Mouse (Mus musculus) neural tube, embryonic 15.5 days (tissue): ENCODE measurements around the gene Fem1b. TPM values are rescaled to one million over a fixed set of nuclear protein-coding genes. Genes with fewer than 3 reads are reported as not detected.

Experiments
- ATAC-seq: fragments of 200-750 bp; cut with Nextera tagmentation; 2 replicates; pipeline ENCODE4 v1.8.0; 2017; ENCODE audit warnings: mild to moderate bottlenecking, moderate TSS enrichment, moderate library complexity; ENCODE audit not compliant: low FRiP score
- H3K27ac ChIP-seq: fragments of 300-500 bp; sonication (generic); replicated peaks from 2 replicates; pipeline ENCODE4 v1.5.1; 2015; ENCODE audit warnings: mild to moderate bottlenecking, inconsistent platforms
- H3K27me3 ChIP-seq: fragments of 300-500 bp; sonication (generic); replicated peaks from 2 replicates; pipeline ENCODE4 v1.6.1; 2015; ENCODE audit warnings: inconsistent platforms
- H3K36me3 ChIP-seq: fragments of 300-500 bp; sonication (generic); 2 replicates; pipeline ENCODE4 v1.6.1; 2015; ENCODE audit warnings: inconsistent platforms
- H3K4me1 ChIP-seq: fragments of 300-500 bp; sonication (generic); 2 replicates; pipeline ENCODE4 v1.6.1; 2015; ENCODE audit warnings: inconsistent platforms
- H3K4me2 ChIP-seq: fragments of 300-500 bp; sonication (generic); 2 replicates; pipeline ENCODE4 v1.6.1; 2015; ENCODE audit warnings: inconsistent platforms, mild to moderate bottlenecking, moderate library complexity
- H3K4me3 ChIP-seq: fragments of 300-500 bp; sonication (generic); replicated peaks from 2 replicates; pipeline ENCODE4 v1.5.1; 2015; ENCODE audit warnings: mild to moderate bottlenecking, inconsistent platforms
- H3K9ac ChIP-seq: fragments of 300-500 bp; sonication (generic); replicated peaks from 2 replicates; pipeline ENCODE4 v1.6.1; 2015; ENCODE audit warnings: mild to moderate bottlenecking, inconsistent platforms
- H3K9me3 ChIP-seq: fragments of 300-500 bp; sonication (generic); replicated peaks from 2 replicates; pipeline ENCODE4 v1.6.1; 2016; ENCODE audit warnings: inconsistent platforms
- WGBS: fragments of 180-500 bp; shearing (Covaris S2); methylation state at CpG from one replicate; pipeline ENCODE4 v1.1.7; 2015; ENCODE audit warnings: mixed read lengths; 5-methylcytosine and 5-hydroxymethylcytosine counted together
- polyA plus RNA-seq: library from polyadenylated mRNA; unstranded; fragments of >200 nt; fragmentation: Nextera tagmentation; extraction: Ambion mirVana; gene quantifications from 2 replicates; pipeline ENCODE4 v1.2.1, GENCODE M21; 2015

The Fem1b gene
- polyA plus RNA-seq, 1 experiment from 2014 or later: 45.4 TPM

DNA sequence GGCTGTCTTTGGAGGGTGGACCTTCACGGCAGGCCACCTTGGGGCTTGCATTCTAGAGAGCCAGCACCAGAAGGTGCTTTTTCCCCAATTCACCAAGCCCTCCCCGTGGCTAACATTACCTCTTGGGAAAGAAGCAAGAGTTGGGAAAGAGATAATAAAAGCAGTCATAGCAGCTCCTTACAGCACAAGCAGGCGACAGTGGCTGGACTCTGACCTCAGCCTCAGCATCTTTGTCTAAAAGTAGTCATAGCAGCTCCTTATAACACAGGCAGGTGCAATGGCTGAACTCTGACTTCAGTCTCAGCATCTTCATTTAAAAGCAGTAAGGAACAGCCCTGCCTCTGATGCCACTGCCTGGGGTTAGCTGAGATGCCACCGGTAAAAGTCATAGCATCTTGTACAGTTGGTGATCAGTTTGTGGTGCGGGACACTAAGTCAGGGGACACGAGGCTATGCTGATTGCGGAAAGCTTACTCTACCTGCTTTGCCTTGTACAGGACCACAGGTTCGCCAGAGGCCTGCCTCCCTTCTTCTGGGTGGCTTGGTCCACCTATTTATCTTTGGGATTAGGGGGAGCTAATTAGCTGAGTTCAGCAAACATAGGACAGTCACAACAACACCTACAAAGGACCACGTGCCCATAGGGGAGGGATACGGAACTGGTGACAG, 31.8 kb upstream of the Fem1b start:
- Histone ChIP-seq H3K4me1 (peaks cover 17% of the 10 kb centered on the region), H3K27ac (no peak overlapping the region), H3K9ac (no peak overlapping the region), H3K4me3 (no peak overlapping the region), H3K36me3 (no peaks in the 10 kb centered on the region), H3K4me2 (no peak overlapping the region), H3K9me3 (no peaks in the 10 kb centered on the region), H3K27me3 (no peaks in the 10 kb centered on the region)
- 85% methylated on average over 10 of the region's 10 CpGs for WGBS
- ATAC-seq: no peak

DNA sequence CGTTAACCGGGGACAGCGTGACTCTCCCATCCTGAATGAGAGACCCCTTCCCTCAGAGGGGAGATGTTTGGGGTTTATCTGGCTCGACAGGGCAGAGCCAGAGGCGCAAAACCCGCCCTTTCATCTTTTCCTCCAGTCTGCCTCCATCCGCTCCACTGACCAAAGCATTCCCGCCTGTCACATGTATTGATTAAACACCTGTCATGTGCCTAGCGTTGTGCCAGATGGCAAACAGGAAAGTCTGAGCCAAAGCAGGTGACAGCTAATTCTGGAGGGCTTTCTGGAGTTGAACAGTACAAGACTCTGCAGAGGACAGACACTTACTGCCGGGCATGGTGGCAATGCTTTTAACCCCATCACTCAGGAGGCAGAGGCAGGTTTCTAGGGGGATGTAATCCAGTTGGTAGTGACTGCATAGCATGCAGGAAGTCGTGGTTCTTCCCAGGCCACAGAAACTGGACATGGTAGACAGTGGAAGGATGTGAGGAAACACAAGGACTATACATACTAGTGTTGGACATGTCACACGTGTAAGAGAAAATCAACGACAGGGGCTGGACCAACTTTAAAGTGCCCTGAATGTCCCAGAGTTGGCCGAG, 27.5 kb upstream of the Fem1b start:
- Histone ChIP-seq H3K4me1 (peaks cover 11% of the 10 kb centered on the region), H3K4me3 (peak overlapping the region; percentile 66), H3K36me3 (no peaks in the 10 kb centered on the region), H3K27ac (peak overlapping the region; percentile 82), H3K9me3 (no peaks in the 10 kb centered on the region), H3K4me2 (peak overlapping the region; percentile 91), H3K9ac (peak overlapping the region; percentile 75), H3K27me3 (no peaks in the 10 kb centered on the region)
- ATAC-seq: peak; percentile 9
- 15% methylated on average over 14 of the region's 14 CpGs for WGBS

DNA sequence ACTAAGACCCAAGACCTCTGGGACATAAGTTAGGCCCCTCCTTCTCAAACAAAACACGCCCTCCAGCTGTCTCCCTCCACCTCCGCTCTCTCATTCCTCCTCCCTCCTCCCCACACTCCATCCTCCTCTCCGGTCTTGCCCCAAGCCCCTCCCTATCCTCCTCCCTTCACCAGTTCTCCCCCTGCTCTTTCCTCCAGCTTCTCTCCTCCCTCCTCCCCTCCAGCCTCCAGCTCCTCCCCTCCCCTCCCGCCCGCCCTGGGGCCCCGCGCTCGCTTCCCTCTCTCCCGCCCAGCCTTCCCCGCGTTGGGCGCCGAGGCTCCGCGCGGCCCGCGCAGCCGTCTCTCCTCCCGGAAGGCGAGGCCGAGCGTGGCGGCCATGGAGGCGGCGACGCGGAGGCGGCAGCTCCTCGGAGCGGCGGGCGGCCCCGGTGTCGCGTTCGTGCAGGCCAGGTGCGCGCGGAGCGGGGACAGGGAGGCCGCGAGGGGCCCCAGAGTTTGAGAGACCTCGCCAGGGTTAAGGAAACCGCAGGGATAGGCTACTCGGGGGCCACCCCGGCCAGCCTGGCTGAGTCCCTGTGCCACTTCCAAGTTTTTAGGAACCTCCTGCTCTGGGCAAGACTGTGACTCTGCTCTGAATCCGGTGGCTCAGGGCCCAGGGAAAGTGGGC, 26.9 kb upstream of the Fem1b start, which contains the start of gene Cln6:
TSS of gene Cln6 (plus strand) at position 280 of the 666 bp plus-strand sequence.
- Histone ChIP-seq H3K4me1 (peaks cover 11% of the 10 kb centered on the region), H3K4me3 (peak within 1 kb of the TSS; percentile 66), H3K4me2 (peak within 1 kb of the TSS; percentile 91), H3K36me3 (no peaks in the 10 kb centered on the region), H3K9me3 (no peaks in the 10 kb centered on the region), H3K27me3 (no peaks in the 10 kb centered on the region), H3K27ac (peak within 1 kb of the TSS; percentile 82), H3K9ac (peak within 1 kb of the TSS; percentile 75)
- ATAC-seq: peak; percentile 86
- WGBS: under 1% methylated on average over 38 of the region's 48 CpGs

DNA sequence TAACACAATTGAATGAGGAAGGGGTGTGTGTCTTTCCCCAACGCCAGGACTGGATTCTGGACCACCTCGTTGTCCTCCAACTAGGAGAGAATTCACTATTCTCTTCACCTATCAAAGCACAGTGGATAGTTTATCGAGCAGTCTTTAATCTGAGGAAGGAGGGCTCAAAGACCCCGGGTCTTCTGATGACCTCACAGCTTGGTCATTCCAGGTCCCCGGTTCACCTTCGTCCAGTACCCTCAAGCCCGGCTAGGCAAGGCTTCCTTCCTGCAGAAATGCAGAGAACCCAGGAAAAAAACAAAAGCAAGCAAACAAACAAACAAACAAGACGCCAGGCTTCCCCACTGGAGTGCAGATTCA, 26.4 kb upstream of the Fem1b start:
- H3K27me3 ChIP-seq: no peaks in the 10 kb centered on the region
- H3K36me3 ChIP-seq: no peaks in the 10 kb centered on the region
- H3K9ac ChIP-seq: no peak overlapping the region
- no peaks in the 10 kb centered on the region for H3K9me3 ChIP-seq
- H3K4me1 ChIP-seq: peaks cover 11% of the 10 kb centered on the region
- H3K27ac ChIP-seq: peak overlapping the region; percentile 60
- H3K4me2 ChIP-seq: peak overlapping the region; percentile 91
- peak overlapping the region; percentile 66 for H3K4me3 ChIP-seq
- 21% methylated on average over 8 of the region's 8 CpGs for WGBS
- peak; percentile 30; the same call in 1 of the 2 replicates for ATAC-seq

DNA sequence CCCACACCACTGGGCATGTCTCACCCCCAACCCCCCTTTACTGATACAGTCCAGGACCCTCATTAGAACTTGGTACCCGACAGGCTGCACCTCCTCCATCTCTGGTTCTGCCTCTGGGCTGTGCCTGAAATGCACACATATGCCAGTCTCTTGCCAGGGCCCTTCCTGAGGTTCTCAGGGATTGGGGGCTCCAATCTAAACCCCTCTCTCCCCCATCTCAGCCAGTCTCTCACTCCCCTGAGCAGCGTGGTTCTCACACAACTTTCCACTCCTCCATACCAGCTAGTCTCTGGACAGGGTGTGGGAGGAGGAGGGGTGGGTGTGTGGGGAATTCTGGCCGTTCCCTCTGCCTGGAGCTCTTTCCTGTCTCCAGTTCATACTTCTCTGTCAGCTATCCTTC, 25.9 kb upstream of the Fem1b start:
- no peak for ATAC-seq
- H3K9ac ChIP-seq: no peak overlapping the region
- H3K36me3 ChIP-seq: no peaks in the 10 kb centered on the region
- 52% methylated on average over 3 of the region's 3 CpGs for WGBS
- H3K4me2 ChIP-seq: no peak overlapping the region
- peak overlapping the region; percentile 60; the same call in 1 of the 2 replicates for H3K27ac ChIP-seq
- H3K4me1 ChIP-seq: peaks cover 11% of the 10 kb centered on the region
- no peaks in the 10 kb centered on the region for H3K27me3 ChIP-seq
- no peaks in the 10 kb centered on the region for H3K9me3 ChIP-seq
- no peak overlapping the region for H3K4me3 ChIP-seq

DNA sequence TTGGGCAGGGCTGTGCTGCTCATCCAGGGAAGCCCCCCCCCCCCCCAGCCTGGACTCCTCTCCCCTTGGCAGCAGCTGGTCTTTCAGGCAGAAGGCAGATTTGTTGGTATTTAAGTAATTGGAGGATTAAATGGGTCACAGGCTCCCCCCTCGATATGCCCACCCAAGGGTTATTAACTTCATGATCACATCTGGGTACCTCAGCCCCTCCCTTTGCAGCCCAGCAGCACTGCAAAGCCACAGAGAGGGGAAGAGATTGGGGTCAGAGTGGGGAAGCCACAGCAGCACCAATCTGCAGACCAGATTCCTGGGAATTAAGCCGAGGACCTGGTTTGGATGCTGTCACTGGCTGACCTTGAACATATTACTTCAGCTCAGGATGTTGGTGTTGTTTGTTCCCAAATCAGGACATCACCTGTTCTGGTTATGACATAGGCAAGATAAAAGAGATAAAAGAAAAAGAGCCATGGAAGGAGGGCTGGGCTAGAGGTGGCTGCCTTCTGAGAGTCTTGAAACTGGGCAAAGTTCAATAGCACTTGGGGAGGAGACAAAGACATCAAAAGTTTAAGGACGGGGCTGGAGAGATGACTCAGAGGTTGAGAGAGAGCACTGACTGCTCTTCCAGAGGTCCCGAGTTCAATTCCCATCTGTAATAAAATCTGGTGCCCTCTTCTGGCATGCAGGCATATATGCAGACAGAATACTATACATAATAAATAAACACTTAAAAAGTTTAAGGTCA, 24.1 kb upstream of the Fem1b start:
- no peak overlapping the region for H3K4me2 ChIP-seq
- H3K9me3 ChIP-seq: no peaks in the 10 kb centered on the region
- WGBS: 34% methylated on average over 4 of the region's 4 CpGs
- H3K9ac ChIP-seq: no peak overlapping the region
- no peak overlapping the region for H3K27ac ChIP-seq
- H3K4me3 ChIP-seq: no peak overlapping the region
- ATAC-seq: no peak
- H3K27me3 ChIP-seq: no peaks in the 10 kb centered on the region
- H3K36me3 ChIP-seq: no peaks in the 10 kb centered on the region
- peaks cover 11% of the 10 kb centered on the region for H3K4me1 ChIP-seq

DNA sequence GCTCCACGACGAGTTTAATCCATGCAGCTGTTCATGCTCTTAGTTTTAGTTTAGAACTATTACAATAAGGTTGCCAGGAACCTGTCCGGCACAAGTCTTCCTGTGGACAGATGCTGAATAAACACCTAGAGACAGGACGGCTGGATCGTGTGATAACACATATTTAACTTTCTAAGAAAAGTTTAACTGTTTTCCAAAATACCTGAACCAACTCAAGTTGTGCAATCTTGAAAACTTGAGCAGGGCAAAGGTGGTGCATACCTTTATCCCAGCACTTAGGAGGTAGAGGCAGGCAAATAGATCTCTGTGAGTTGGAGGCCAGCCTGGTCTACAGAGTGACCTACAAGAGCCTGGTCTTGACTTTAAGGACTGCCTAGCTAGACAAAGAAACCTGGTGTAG, 23.2 kb upstream of the Fem1b start:
- 81% methylated on average over 5 of the region's 5 CpGs for WGBS
- no peak overlapping the region for H3K4me2 ChIP-seq

DNA sequence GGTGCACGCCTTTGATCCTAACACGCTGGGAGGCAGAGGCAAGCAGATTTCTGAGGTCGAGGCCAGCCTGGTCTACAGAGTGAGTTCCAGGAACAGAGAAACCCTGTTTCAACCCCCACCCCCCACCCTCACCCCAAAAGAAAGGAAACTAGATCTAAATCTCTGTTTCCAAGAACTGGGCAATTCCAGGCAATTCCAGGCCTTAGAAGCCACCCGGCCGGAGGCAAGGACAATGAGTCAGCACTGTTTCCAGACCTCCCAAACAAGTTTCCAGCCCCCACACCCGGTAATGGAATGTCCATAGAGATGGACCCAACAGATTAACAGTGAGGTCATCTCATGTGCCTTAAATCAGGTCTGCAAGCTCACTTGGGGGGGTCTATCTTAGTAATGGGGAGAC, 18.1 kb upstream of the Fem1b start:
- H3K4me1 ChIP-seq: peaks cover 25% of the 10 kb centered on the region
- 80% methylated on average over 6 of the region's 6 CpGs for WGBS
- no peak for ATAC-seq

More for the DNA sequence above, 23.2 kb upstream of the Fem1b start:
- H3K36me3 ChIP-seq: no peaks in the 10 kb centered on the region
- no peak overlapping the region for H3K4me3 ChIP-seq
- H3K9me3 ChIP-seq: no peaks in the 10 kb centered on the region
- ATAC-seq: no peak
- H3K27me3 ChIP-seq: no peaks in the 10 kb centered on the region
- no peak overlapping the region for H3K27ac ChIP-seq
- peaks cover 10% of the 10 kb centered on the region for H3K4me1 ChIP-seq
- H3K9ac ChIP-seq: no peak overlapping the region

DNA sequence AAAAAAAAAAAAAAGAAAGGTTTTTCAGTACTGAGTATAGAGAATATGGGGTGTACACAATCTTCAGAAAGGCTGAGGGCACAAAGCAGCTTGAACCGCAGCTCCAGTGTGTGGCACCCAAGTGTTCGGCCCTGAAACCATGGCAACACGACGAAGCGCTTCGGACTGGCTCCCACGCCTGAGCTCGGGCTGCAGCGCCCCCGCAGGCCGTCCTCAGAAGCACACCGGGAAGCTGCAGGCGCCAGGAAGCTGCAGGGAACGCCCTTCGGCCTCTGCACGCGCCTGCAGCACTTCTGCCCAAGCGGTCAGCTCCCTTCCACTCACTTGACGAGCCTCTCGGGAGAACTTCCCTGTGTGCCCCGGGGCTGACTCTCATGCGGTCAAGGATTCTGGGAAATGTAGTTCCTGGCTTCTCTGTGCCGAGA, 16.9 kb upstream of the Fem1b start:
- Histone ChIP-seq H3K27me3 (no peaks in the 10 kb centered on the region), H3K27ac (peak overlapping the region; percentile 28), H3K4me3 (peak overlapping the region; percentile 41), H3K4me2 (peak overlapping the region; percentile 56), H3K36me3 (no peaks in the 10 kb centered on the region), H3K9me3 (no peaks in the 10 kb centered on the region), H3K4me1 (peaks cover 25% of the 10 kb centered on the region), H3K9ac (0 out of 2 replicates have a peak overlapping the region, but pooled peaks have one; percentile 29)
- ATAC-seq: peak; percentile 90
- WGBS: under 1% methylated on average over 23 of the region's 23 CpGs

More for the DNA sequence above, 18.1 kb upstream of the Fem1b start:
- H3K4me2 ChIP-seq: no peak overlapping the region
- H3K27ac ChIP-seq: no peak overlapping the region
- H3K27me3 ChIP-seq: no peaks in the 10 kb centered on the region
- H3K9ac ChIP-seq: no peak overlapping the region
- no peak overlapping the region for H3K4me3 ChIP-seq
- no peaks in the 10 kb centered on the region for H3K9me3 ChIP-seq
- H3K36me3 ChIP-seq: no peaks in the 10 kb centered on the region

DNA sequence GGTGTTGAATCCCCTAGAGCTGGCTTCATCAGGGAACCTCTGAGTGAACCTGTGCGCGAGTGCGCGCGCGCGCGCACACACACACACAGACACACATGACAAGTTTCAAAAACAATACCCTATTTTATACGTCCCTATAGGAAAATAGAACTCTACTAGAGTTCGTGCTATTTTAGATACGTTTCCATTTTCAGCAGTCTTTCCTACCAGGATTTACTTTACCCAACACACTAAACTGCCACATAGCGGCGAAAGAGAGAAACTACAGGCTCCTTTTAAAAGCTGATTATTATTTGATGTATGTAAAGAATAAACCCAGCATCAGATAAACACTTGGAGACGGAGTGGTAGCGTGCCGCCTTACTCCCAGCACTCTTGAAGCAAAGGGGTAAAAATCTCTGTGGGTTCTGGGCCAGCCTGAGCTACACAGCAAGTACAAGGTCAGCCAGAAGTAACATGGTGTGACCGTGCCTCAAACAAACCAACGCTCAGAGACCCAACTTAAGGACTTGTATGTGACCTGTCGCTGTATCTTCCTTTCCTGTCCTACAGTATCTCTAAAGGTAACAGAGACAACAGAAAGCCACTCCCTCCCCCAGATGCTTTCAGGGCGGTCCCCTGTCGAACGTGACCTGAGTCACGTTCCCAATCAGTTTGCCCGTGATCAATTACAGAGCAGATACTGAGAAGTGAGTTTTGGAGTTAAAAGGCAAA, 16.4 kb upstream of the Fem1b start:
- Histone ChIP-seq H3K9ac (0 out of 2 replicates have a peak overlapping the region, but pooled peaks have one; percentile 29), H3K4me1 (peaks cover 25% of the 10 kb centered on the region)
- 15% methylated on average over 24 of the region's 24 CpGs for WGBS

DNA sequence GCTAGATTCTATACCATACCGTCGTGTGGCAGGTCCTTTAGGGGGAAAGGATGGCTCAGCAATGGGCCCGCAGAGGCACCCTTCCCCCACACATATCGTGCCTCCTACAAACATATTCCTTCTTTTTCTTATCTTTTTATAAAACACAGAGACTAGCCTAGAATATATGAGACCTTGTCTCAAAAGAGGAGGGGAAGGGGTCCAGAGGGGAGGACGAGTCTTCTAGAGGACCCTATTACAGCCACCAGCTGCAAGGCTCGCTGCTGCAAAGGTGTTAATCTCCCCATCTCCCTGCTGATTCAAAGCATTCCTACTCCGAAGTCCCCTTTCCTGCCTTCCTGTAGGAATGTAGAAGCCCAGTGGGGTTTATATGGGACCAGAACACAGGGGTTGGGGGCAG, 14.7 kb upstream of the Fem1b start:
- no peak overlapping the region for H3K4me2 ChIP-seq
- WGBS: 12% methylated on average over 7 of the region's 7 CpGs
- no peak for ATAC-seq
- H3K4me3 ChIP-seq: no peak overlapping the region
- peaks cover 25% of the 10 kb centered on the region for H3K4me1 ChIP-seq
- H3K27me3 ChIP-seq: no peaks in the 10 kb centered on the region
- H3K36me3 ChIP-seq: no peaks in the 10 kb centered on the region
- no peak overlapping the region for H3K27ac ChIP-seq
- no peak overlapping the region for H3K9ac ChIP-seq
- no peaks in the 10 kb centered on the region for H3K9me3 ChIP-seq

More for the DNA sequence above, 16.4 kb upstream of the Fem1b start:
- Histone ChIP-seq H3K36me3 (no peaks in the 10 kb centered on the region), H3K27me3 (no peaks in the 10 kb centered on the region), H3K9me3 (no peaks in the 10 kb centered on the region), H3K27ac (peak overlapping the region; percentile 28), H3K4me2 (peak overlapping the region; percentile 56), H3K4me3 (peak overlapping the region; percentile 41)
- ATAC-seq: peak; percentile 9; the same call in 1 of the 2 replicates
